Mouse (Mus musculus) forelimb bud, embryonic 11.5 days (tissue): ENCODE measurements at regions not wholly inside any gene's neighbourhood (a gene's known extent, or its start where the extent isn't known, plus 50 kb on each side); places are given as distances from the start of the nearest gene placed in this dataset.
A peak's percentile ranks its signal among the peaks of the same experiment; 100 is the strongest.

ENCODE experiments used
- DNase-seq: peaks from one replicate; pipeline ENCODE4 v3.0.0-alpha.2; 2012; ENCODE audit warnings: low read depth, low spot score

GRCm38 (mm10) chr14:107727234-107727633 lies 1186.7 kb downstream of the Slitrk1 start:
- no peak for DNase-seq

GRCm38 (mm10) chr14:107688349-107688748 lies 1225.6 kb downstream of the Slitrk1 start:
- no peak for DNase-seq

GRCm38 (mm10) chr14:107687261-107688019 lies 1226.5 kb downstream of the Slitrk1 start:
- no peak for DNase-seq

- no peak for DNase-seq
These were observed 1257.4 kb downstream of the Slitrk1 start for GRCm38 (mm10) chr14:107656595-107656994.

- no peak for DNase-seq
These were observed 1298.5 kb downstream of the Slitrk1 start for GRCm38 (mm10) chr14:107615466-107615865.

- peak; percentile 16 for DNase-seq
These were observed 1299.6 kb downstream of the Slitrk1 start for GRCm38 (mm10) chr14:107614348-107614747.

- DNase-seq = no peak
These were observed 1310.8 kb downstream of the Slitrk1 start for GRCm38 (mm10) chr14:107603198-107603597.

- no peak for DNase-seq
These were observed 1327.2 kb downstream of the Slitrk1 start for GRCm38 (mm10) chr14:107586715-107587114.

GRCm38 (mm10) chr14:107584252-107584651 lies 1329.7 kb downstream of the Slitrk1 start:
- DNase-seq = no peak

- DNase-seq = no peak
These were observed 1343.3 kb downstream of the Slitrk1 start for GRCm38 (mm10) chr14:107570676-107571075.

- DNase-seq = no peak
These were observed 1345.5 kb downstream of the Slitrk1 start for GRCm38 (mm10) chr14:107568496-107568895.
